Mouse (Mus musculus) lung, embryonic 16.5 days (tissue): ENCODE measurements around the gene Olfr543. TPM values are rescaled to one million over a fixed set of nuclear protein-coding genes. Genes with fewer than 3 reads are reported as not detected.
"Not testable (repeated sequence)": the region's sequence is repeated elsewhere in the genome, so short reads cannot be mapped to it uniquely, and the experiment has no call there.

ENCODE experiments used
- ATAC-seq: fragments of 200-750 bp; cut with Nextera tagmentation; 2 replicates; pipeline ENCODE4 v1.8.0; 2017; ENCODE audit warnings: low read depth, mild to moderate bottlenecking, moderate library complexity
- H3K27ac ChIP-seq: fragments of 300-500 bp; sonication (generic); 2 replicates; pipeline ENCODE4 v1.5.1; 2014; ENCODE audit warnings: mild to moderate bottlenecking, control low read depth, low read length
- H3K27me3 ChIP-seq: fragments of 300-500 bp; sonication (generic); 2 replicates; pipeline ENCODE4 v1.6.1; 2014; ENCODE audit warnings: low read depth, low read length, mixed read lengths; ENCODE audit not compliant: control insufficient read depth, insufficient read depth
- H3K36me3 ChIP-seq: fragments of 300-500 bp; sonication (generic); 2 replicates; pipeline ENCODE4 v1.6.1; 2014; ENCODE audit warnings: low read length; ENCODE audit not compliant: control insufficient read depth, insufficient read depth
- H3K4me1 ChIP-seq: fragments of 300-500 bp; sonication (generic); replicated peaks from 2 replicates; pipeline ENCODE4 v1.6.1; 2014; ENCODE audit warnings: low read length, mixed read lengths; ENCODE audit not compliant: control insufficient read depth, insufficient read depth
- H3K4me2 ChIP-seq: fragments of 300-500 bp; sonication (generic); 2 replicates; pipeline ENCODE4 v1.6.1; 2014; ENCODE audit warnings: low read depth, low read length, control low read depth
- H3K4me3 ChIP-seq: fragments of 300-500 bp; sonication (generic); 2 replicates; pipeline ENCODE4 v1.5.1; 2014; ENCODE audit warnings: mild to moderate bottlenecking, low read length, control low read depth
- H3K9ac ChIP-seq: fragments of 300-500 bp; sonication (generic); 2 replicates; pipeline ENCODE4 v1.6.1; 2014; ENCODE audit warnings: low read length, control low read depth
- H3K9me3 ChIP-seq: fragments of 300-500 bp; sonication (generic); 2 replicates; pipeline ENCODE4 v1.6.1; 2016; ENCODE audit warnings: low read length; ENCODE audit not compliant: control insufficient read depth
- WGBS: fragments of 180-500 bp; shearing (Covaris S2); extraction: QIAGEN DNeasy Blood & Tissue Kit; methylation state at CpG from one replicate; pipeline ENCODE4 v1.1.7; 2014; 5-methylcytosine and 5-hydroxymethylcytosine counted together
- polyA plus RNA-seq: library from polyadenylated mRNA; unstranded; fragments of >200 nt; fragmentation: Nextera tagmentation; extraction: Ambion mirVana; gene quantifications from 2 replicates; pipeline ENCODE4 v1.2.1, GENCODE M21; 2015

The Olfr543 gene
- polyA plus RNA-seq, 1 experiment from 2014 or later: 0.18 TPM

DNA sequence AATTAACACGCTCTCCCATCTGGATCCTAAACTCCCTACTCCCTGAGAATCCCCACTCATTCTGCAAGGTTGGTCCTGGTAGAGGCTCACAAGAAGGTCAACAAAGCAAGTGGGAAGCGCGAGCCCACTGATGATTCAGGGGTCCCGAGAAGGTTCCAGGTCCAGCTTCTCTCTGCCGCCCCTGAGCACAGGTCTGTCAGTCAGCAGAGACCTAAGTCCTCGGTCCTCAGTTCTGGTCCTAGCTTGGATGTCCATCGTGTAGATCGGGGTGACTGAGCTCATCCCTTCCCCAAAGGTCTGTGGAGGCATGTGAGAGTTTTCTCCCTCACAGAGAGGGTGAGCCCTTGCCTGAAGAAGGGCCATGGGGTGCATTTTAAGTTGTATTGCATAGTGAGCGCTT is 26.6 kb upstream of the Olfr543 start:
- WGBS: 80% methylated on average over 9 of the region's 9 CpGs

GRCm38 (mm10) chr7:102506848-102507247 is 25.4 kb upstream of the Olfr543 start:
- Histone ChIP-seq H3K27ac (no peak overlapping the region), H3K4me3 (no peak overlapping the region), H3K4me1 (no peaks in the 10 kb centered on the region), H3K36me3 (no peaks in the 10 kb centered on the region), H3K9me3 (no peaks in the 10 kb centered on the region), H3K9ac (no peak overlapping the region), H3K27me3 (no peaks in the 10 kb centered on the region), H3K4me2 (no peak overlapping the region)
- peak; percentile 77; the same call in 1 of the 2 replicates for ATAC-seq
- WGBS: 42% methylated on average over 3 of the region's 3 CpGs

More for the DNA sequence above, 26.6 kb upstream of the Olfr543 start:
- H3K4me1 ChIP-seq: no peaks in the 10 kb centered on the region; the same call in 1 of the 2 replicates
- no peak overlapping the region for H3K27ac ChIP-seq
- H3K36me3 ChIP-seq: no peaks in the 10 kb centered on the region
- no peak overlapping the region for H3K9ac ChIP-seq
- no peaks in the 10 kb centered on the region for H3K27me3 ChIP-seq
- no peak overlapping the region for H3K4me3 ChIP-seq
- no peak overlapping the region for H3K4me2 ChIP-seq
- H3K9me3 ChIP-seq: no peaks in the 10 kb centered on the region
- ATAC-seq: no peak

DNA sequence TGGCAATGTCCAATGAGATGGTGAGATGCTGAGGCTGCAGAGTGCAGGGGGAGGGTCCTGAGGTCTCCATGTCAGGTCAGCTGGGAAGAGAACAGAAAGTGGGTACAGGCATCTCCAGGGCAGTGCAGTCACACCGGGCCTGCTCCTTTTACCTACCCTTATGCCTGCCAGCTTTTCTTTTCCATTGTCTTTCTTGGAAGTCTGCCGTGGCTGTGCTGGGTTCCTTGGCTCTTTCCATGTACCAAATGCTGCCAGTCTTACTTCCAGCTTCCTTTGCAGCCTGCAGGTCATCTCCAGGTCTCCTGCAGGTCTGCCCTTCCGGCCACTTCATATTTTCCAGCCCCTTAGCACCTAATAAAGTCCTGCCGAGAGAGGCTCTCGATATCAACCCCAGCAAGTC is 20.5 kb upstream of the Olfr543 start:
- H3K4me2 ChIP-seq: no peak overlapping the region
- no peak for ATAC-seq

DNA sequence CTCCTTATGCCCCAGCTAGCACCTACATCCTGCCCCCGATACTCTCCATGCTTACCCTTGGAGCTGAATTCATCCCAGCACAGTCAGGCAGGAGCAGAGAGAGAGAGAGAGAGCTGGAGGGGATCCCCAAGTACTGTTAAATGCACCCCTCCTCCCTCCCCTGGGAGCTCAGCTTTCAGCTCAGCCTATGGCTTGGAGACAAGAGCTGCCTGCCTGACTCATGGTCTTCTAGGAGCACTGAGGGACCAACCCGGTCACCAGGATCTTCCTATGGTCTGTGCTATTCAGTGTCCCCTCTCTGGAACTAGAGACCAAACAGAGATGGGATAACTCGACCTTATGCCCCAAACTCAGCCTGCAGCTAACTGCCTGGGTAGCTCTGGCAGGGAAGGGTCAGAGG is 18.0 kb upstream of the Olfr543 start, which contains the start of gene Olfr545:
TSS of gene Olfr545 (minus strand) at position 101 of the 400 bp plus-strand sequence.
- Histone ChIP-seq H3K27me3 (no peaks in the 10 kb centered on the region), H3K9ac (no peak within 1 kb of the TSS), H3K9me3 (no peaks in the 10 kb centered on the region), H3K36me3 (no peaks in the 10 kb centered on the region), H3K4me1 (no peaks in the 10 kb centered on the region), H3K4me2 (no peak within 1 kb of the TSS), H3K27ac (no peak within 1 kb of the TSS), H3K4me3 (no peak within 1 kb of the TSS)
- ATAC-seq: no peak
- WGBS: 67% methylated on average over 3 of the region's 3 CpGs

More for the DNA sequence above, 20.5 kb upstream of the Olfr543 start:
- WGBS: 54% methylated on average over 5 of the region's 5 CpGs
- Histone ChIP-seq H3K4me3 (no peak overlapping the region), H3K9ac (no peak overlapping the region), H3K27ac (no peak overlapping the region), H3K4me1 (no peaks in the 10 kb centered on the region), H3K27me3 (no peaks in the 10 kb centered on the region), H3K36me3 (no peaks in the 10 kb centered on the region), H3K9me3 (no peaks in the 10 kb centered on the region)

GRCm38 (mm10) chr7:102494416-102494815 is 12.9 kb upstream of the Olfr543 start:
- H3K36me3 ChIP-seq, H3K4me1 ChIP-seq, H3K27ac ChIP-seq, H3K4me2 ChIP-seq, H3K9ac ChIP-seq, H3K4me3 ChIP-seq, H3K9me3 ChIP-seq, H3K27me3 ChIP-seq, ATAC-seq: not testable (repeated sequence)
- 51% methylated on average over 6 of the region's 7 CpGs for WGBS

DNA sequence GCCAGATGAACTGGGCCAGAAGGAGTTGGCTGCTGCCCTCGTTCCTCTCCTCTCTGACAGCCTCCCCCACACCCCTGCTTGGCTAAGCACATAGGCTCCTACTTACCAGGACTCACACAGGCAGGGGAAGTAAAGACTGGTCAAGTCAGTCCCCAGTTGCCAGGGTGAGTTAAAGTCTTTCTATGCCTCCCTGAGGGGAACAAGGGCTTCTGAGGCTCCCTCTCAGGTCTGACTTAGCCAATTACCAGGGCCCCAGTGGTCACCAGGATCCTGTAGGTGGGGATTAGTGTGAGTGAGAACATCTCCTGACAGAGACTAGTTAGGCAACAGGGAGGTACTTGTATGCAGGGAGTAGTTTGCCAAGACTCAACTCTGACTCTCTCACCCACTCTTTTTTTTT is 6.7 kb upstream of the Olfr543 start, which contains the start of gene Olfr544:
TSS of gene Olfr544 (minus strand) at position 153 of the 400 bp plus-strand sequence.
- Histone ChIP-seq H3K4me1 (no peaks in the 10 kb centered on the region), H3K27ac (no peak within 1 kb of the TSS), H3K36me3 (no peaks in the 10 kb centered on the region), H3K27me3 (no peaks in the 10 kb centered on the region), H3K4me2 (no peak within 1 kb of the TSS), H3K4me3 (no peak within 1 kb of the TSS), H3K9ac (no peak within 1 kb of the TSS), H3K9me3 (no peaks in the 10 kb centered on the region)
- WGBS: 36% methylated on average over 1 of the region's 1 CpGs
- ATAC-seq: no peak

DNA sequence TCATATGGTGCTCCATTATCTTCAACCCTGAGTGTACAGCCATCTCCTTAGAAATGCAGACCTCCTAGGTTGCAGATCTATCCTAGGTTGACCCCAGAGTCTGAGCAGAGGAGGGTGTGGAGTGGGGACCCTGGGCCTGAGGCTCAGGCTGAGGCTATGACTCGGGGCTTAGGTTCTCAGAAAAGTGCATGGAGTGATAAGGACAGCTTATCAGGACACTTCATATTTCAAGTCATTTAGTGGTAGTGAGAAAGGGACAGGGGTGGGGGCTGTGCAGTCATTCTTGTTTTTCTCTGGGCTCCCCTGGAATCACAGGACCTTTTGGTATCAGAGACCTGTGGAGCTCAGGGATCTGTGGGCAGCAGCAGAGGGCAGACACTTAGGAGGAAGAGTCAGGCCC is 4.6 kb upstream of the Olfr543 start:
- ATAC-seq: no peak
- H3K36me3 ChIP-seq: no peaks in the 10 kb centered on the region
- no peak overlapping the region for H3K27ac ChIP-seq
- H3K27me3 ChIP-seq: no peaks in the 10 kb centered on the region
- no peak overlapping the region for H3K4me2 ChIP-seq
- 27% methylated on average over 1 of the region's 1 CpGs for WGBS
- H3K9me3 ChIP-seq: no peaks in the 10 kb centered on the region
- no peak overlapping the region for H3K9ac ChIP-seq
- H3K4me1 ChIP-seq: peaks cover under 1% of the 10 kb centered on the region
- no peak overlapping the region for H3K4me3 ChIP-seq

- not testable (repeated sequence) for H3K4me2 ChIP-seq, H3K27me3 ChIP-seq, H3K4me3 ChIP-seq, H3K9ac ChIP-seq, H3K9me3 ChIP-seq, H3K27ac ChIP-seq, H3K36me3 ChIP-seq, ATAC-seq
- peaks cover 13% of the 10 kb centered on the region for H3K4me1 ChIP-seq
- 71% methylated on average over 7 of the region's 8 CpGs for WGBS
Observed at GRCm38 (mm10) chr7:102484766-102485165, 3.3 kb upstream of the Olfr543 start.

- 66% methylated on average over 2 of the region's 2 CpGs for WGBS
Observed at GRCm38 (mm10) chr7:102483665-102484064, 2.2 kb upstream of the Olfr543 start.

GRCm38 (mm10) chr7:102480821-102481220 is 658 bp downstream of the Olfr543 start:
- no peaks in the 10 kb centered on the region for H3K27me3 ChIP-seq
- 28% methylated on average over 4 of the region's 4 CpGs for WGBS
- peak; percentile 64 for ATAC-seq

More at GRCm38 (mm10) chr7:102483665-102484064, 2.2 kb upstream of the Olfr543 start:
- ATAC-seq: no peak
- peaks cover 20% of the 10 kb centered on the region for H3K4me1 ChIP-seq
- no peak overlapping the region for H3K4me3 ChIP-seq
- H3K4me2 ChIP-seq: no peak overlapping the region
- H3K9ac ChIP-seq: no peak overlapping the region
- no peak overlapping the region for H3K27ac ChIP-seq
- H3K9me3 ChIP-seq: no peaks in the 10 kb centered on the region
- H3K36me3 ChIP-seq: no peaks in the 10 kb centered on the region
- no peaks in the 10 kb centered on the region for H3K27me3 ChIP-seq

More at GRCm38 (mm10) chr7:102480821-102481220, 658 bp downstream of the Olfr543 start:
- H3K27ac ChIP-seq: peak overlapping the region; percentile 34
- no peak overlapping the region for H3K9ac ChIP-seq
- H3K36me3 ChIP-seq: no peaks in the 10 kb centered on the region
- H3K4me3 ChIP-seq: no peak overlapping the region
- no peaks in the 10 kb centered on the region for H3K9me3 ChIP-seq
- H3K4me1 ChIP-seq: peaks cover 20% of the 10 kb centered on the region
- H3K4me2 ChIP-seq: no peak overlapping the region
